Mouse (Mus musculus) embryo, embryonic 11.5 days (tissue): ENCODE data around the gene Cldn10.

ENCODE experiments used
- DNase-seq: peaks from one replicate; pipeline ENCODE4 v3.0.0-alpha.2; 2012; ENCODE audit warnings: low read depth, low spot score

Cldn10 gene

DNA sequence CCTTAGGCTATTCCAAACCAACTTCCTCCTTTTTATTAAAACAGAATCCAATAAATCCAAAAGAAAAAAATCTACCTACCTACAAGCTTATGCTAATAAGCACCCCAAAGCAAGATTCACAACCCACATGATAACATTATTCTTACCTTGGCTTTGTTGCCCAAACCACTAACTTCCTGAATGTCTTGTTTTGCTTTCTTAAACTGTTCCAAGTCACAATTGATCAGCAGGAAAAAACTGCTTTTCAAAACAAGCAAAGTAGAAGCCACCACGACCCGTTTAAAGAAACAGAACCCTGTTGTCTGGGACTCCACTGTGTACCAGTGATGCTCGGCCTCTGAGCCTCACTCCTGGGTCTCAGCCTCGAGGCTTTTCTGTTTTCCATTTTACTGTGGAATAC, 77.2 kb downstream of the Cldn10 start:
- no peak for DNase-seq

DNA sequence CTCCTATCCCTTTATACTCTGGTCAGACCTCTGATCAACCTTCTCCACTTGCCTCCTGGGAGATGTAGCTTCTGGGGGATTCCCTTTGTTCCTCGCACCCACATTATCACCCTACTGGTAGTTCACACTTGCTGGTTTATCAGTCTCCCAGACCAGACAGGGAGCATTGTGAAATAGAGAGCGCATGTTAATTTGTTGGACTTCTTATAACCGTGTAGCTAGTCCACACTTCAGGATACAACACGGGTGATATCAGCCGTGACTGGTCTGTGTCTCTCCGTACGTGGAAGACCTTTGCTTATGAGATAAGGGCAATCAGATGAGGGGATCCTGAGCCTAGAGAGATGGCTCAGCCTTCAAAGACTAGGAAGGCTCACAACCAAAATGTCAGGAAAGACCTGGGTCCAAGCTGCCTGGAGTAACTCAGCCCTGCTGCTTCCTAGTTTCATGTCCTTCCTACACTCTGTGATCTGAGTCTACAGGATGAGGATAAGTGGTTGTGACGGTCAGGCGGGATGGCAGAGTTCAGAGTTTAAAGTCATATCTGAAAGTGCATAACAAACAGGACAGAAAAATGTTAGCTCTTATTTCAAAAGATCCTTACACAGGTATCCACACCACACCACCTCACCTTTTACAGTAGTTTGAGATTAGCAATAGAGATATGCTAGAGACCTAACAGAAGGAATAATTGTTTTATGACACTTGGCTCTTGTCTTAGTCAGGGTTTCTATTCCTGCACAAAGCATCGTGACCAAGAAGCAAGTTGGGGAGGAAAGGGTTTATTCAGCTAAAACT, 78.5 kb downstream of the Cldn10 start:
- DNase-seq, result no peak

DNA sequence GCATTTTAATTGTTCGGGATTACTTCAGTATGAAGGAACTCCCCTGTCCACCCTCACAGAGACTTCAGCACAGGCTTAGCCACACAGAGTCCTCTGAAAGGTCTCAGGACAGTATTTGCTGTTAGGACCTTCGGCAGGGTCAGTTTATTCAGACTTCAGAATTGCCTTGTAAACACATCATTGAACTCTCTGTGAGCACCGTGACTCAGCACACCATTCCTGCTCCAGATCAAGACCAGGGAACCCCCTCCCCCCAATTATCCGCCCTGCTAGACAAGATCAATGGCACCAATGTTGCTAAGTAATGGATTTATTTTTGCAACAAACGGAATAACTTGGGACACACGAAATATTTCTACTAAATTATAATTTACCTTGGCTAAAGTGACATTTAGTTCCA, 79.7 kb downstream of the Cldn10 start:
- no peak for DNase-seq

GRCm38 (mm10) chr14:118868102-118868724, 80.5 kb downstream of the Cldn10 start:
- DNase-seq, result no peak

DNA sequence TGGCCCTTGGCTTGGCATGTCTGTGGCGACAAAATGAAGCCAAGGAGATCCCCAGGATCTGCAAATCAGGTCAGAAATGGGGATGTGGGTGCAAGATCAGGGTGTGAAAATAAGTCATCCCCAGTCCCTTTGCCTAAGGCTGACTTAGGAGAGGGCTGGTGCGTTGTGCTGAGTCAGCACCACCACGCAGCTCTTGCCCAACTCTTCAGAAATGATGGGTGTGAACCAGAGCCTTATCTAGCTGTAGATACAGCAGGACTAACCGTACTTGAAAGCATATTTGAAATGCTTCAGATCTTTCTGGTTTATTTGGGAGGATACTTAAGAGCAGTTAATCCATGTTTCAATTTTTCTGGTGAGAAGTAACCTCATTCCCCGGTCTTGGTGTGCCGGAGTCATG, 82.0 kb downstream of the Cldn10 start:
- no peak for DNase-seq

GRCm38 (mm10) chr14:118874126-118874525, 86.4 kb downstream of the Cldn10 start:
- DNase-seq, result no peak

DNA sequence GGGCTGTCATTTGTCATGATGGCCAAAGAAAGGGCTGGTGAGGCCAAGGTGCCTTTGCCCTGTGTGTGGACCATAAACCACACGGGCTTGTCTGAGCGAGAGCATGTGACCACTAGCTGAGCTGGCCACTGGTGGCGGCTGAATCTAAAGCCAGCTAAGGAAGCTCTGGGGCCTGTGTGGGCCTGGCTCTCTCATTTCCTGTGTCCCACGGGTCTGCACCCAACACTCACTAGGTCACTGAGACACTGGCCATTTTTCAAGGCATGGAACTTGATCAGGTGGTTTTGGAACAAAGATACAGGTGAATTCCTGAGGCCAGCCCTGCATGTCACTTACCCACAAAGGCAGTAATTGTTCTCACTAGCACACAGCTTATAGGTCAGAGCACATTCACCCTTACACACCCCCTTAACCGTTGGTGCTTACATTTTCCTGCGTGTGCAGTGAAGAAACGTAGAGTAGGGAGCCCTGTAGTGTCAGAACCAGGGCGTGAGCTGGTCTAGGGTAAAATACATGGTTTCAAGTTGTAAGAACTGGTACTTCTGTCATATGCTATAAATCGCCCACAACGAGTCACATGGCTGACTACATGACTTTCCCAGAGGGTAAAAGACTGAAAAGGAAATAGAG, 87.2 kb downstream of the Cldn10 start:
- no peak for DNase-seq

- DNase-seq, result no peak
These were observed 90.7 kb downstream of the Cldn10 start for GRCm38 (mm10) chr14:118878346-118878910.

DNA sequence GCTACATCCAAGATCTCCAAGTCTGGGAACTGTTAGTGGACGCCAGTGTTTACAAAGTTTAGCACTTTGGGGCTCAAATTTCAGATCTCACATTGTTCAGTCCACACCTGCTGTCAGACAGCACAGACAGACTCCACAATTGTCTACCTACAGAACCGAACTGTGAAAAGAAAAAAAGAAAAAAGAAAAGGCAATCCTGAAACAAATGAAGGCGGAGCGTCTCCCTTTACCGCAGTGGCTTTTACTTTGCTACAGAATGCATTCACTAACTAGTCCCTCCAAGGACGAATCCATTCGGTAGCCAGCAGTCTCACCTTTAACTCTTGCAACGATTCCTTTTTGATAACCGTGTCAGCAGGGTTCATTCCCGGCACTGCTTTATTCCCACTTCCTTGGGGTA, 93.0 kb downstream of the Cldn10 start:
- DNase-seq, result no peak

DNA sequence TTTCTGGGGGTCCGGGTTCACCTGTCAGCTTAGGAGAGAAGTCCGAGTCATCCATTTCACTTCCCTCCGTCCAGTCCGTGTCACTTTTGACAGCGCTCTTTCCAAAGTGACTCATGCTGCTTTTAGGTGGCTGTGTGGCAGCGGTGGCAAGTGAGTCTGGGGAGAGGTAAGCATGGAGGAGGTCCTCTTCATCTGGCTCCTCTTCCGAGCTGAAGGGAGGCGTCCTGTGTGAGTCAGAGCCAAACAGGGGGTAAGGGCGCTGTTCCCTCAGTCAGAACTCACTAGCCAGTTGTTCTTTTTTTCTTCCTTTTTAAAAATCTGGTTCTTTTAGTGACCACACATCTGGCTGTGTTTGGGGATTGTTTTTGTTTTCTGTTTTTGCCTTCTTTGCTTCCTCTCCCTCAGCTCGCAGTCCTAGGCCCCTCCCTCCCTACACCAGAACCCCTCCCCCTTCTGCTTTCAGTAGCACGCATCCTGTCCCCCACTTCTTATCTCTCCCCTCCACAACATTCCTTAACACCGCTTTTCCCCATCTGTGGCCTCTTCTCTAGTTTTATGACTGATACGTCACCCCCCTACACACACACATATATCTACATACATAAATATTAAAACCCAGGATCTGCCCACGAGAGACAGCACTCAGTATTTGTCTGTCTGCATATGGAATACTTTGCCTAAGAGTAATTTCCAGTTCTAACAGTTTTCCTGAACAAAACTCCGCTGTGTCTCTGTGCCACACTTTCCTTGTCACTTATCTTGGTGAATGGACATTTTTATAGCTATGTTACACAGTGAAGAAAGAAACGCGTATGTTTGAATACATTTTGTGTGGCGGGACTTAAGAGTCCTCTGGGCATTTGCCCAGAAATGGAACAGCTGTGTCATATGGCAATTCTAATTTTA, 95.9 kb downstream of the Cldn10 start:
- DNase-seq, result no peak

DNA sequence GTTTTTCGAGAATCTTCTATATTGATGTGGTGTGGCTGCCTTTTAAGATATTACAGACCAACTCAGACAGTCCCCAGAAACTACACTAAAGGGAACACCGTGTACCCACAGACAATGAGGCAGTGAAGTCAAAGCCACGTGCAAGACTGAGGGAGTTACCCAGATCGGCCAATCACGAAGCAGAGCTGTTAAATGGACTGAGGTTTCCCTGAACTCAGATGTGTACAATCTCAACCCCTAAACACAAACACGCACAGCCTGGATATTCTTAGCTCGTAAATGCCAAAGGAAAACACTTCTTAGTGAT, 96.5 kb downstream of the Cldn10 start:
- DNase-seq, result no peak

DNA sequence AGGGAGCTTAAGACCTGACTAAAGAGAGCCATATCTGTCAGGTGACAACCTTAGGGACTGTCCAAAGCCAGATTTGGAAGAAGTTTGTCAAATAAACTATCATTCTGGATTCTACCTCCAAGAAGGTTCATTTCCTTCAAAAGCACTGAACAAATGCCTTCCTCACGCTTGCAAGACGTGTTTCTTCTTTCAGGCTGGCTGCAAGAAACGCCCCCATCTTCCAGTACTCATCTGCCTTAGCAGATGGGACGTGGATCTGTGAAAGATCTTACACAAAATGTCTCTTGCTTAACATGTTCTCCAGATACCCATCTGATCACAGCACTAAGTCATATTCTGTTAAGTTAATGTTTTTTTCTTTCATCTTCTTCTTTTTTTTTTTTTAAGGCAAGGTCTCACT, 102.4 kb downstream of the Cldn10 start:
- DNase-seq, result no peak

DNA sequence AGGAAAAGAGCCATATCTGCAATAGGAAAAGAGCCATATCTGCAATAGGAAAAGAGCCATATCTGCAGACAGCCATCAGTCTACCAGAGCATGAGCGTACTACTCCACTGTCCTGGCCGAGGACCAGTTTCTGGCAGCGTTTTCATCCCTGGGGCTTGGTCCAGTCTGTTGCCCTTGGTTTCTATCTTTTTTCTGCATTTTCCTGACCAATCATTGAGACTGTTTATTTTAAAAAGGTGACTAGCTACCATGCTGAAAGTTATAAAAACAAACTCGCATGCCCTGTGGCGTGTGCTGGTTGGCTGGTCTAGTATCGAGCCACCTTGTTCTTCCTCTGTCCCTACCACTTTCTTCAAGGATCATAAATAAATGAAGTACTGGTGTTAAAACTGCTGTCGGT, 107.5 kb downstream of the Cldn10 start:
- no peak for DNase-seq

DNA sequence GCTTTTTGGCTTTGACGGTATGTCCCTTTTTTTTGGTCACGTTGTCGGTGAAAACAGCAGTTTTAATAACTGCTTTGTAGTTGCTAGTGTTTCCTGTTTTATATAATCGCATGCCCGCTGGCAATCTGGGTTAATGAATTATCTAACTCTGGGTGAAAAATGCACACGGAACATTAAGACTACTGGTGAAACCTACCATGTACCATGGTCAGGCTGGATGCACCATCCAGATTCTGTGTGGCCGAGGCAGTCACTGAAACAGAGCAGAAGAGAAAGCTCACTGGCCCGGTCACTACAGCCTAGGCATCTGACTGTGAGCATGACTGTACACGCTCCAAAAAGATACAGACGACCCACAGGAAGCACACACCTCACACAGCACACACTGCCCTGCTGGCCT, 107.9 kb downstream of the Cldn10 start:
- DNase-seq, result no peak

GRCm38 (mm10) chr14:118899940-118900339, 112.2 kb downstream of the Cldn10 start:
- DNase-seq, result no peak

GRCm38 (mm10) chr14:118900911-118901310, 113.2 kb downstream of the Cldn10 start:
- no peak for DNase-seq

DNA sequence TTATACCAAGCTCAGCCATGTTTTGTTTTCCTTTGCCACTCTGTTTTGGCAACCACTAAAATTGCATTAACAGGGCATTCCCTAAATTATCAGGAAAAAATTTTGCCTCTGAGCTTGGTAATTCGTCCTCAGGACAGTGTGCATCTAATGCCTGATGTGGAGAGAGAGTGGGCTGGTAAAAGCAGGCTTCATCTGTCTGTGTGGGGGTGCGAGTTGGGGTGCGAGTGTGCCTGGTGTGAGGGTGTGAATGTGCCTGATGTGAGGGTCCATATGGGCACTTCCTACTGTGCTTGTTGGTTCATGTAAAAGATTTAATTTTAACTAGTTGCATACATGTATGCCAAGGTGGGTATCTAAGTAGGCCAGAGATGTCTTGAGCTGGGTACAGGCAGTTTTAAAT, 115.7 kb downstream of the Cldn10 start:
- no peak for DNase-seq

DNA sequence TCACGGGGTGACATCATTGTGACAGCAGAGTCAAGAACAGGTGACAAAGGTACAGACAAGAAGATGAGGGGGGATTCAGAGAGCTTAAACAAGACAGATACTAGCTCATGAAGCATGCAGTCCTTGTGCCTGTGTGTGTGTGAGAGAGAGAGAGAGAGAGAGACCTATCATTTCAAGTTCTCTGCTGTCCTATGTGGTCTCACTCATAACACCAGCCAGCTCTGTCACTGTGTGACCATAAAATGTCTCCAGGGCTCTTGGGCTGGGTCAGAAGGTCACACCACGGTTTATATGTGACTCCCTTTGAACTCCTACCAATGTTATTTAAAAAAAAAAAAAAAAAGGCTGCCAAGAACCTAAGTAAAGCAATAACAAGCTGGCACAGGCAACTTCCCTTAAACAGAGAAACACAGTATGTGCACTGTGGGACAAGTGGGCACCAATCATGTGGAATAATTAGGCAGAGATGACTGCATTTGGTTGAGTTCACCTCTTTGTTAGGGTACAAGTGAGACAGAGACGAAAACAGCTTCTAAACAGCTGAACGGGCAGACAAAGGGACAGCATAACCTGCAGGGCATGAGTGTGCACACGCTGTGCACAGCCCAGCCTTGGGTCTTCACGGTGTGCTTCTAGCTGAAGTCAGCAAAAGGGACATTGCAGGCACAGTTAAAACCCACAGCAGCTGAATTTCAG, 116.3 kb downstream of the Cldn10 start:
- no peak for DNase-seq

- no peak for DNase-seq
These were observed 119.9 kb downstream of the Cldn10 start for GRCm38 (mm10) chr14:118907592-118907991.

DNA sequence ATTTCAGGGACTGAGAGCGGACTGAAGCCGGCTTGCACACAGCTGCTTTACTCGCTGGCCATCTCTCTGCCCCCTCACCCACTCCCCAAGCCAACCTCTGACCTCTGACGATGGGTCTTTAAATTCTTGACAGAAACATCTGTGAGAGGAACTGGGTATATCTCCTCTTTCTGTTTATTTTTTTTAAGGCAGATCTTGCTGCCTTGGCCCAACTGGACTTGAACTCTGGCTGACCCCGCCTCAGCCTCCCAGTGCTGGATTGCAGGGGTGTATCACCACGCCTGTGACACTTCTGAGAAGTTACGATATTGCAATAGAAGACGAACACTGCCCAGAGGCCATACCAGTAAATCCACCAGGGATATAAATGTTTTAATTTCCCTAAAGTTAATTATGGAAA, 122.2 kb downstream of the Cldn10 start:
- no peak for DNase-seq
